Mouse (Mus musculus) heart, adult 2 months (tissue): ENCODE results near the gene Trmt1. TPM values are rescaled to one million over a fixed set of nuclear protein-coding genes. Genes with fewer than 3 reads are reported as not detected.

Experiments
- DNase-seq, 2 experiments: peaks; one replicate each; pipeline ENCODE4 v3.0.0; 2021
- H3K27ac ChIP-seq: fragments of 200-600 bp; 2 replicates; pipeline ENCODE4 v1.8.1; 2022
- H3K27me3 ChIP-seq: fragments of 200-500 bp; 2 replicates; pipeline ENCODE4 v1.6.1; 2012; ENCODE audit warnings: mild to moderate bottlenecking, low read length, inconsistent platforms, mixed read lengths; ENCODE audit not compliant: control insufficient read depth, insufficient read depth
- H3K36me3 ChIP-seq: fragments of 200-500 bp; 2 replicates; pipeline ENCODE4 v1.6.1; 2012; ENCODE audit warnings: low read length, inconsistent platforms; ENCODE audit not compliant: control insufficient read depth, insufficient read depth
- H3K4me1 ChIP-seq: fragments of 200-500 bp; 2 replicates; pipeline ENCODE4 v1.6.1; 2011; ENCODE audit warnings: low read length; ENCODE audit not compliant: control insufficient read depth, insufficient read depth
- H3K4me3 ChIP-seq: fragments of 200-600 bp; 2 replicates; pipeline ENCODE4 v1.8.1; 2022
- H3K79me2 ChIP-seq: fragments of 200-500 bp; replicated peaks from 2 replicates; pipeline ENCODE4 v1.6.1; 2012; ENCODE audit warnings: mild to moderate bottlenecking, inconsistent platforms, low read length, moderate library complexity, mixed read lengths; ENCODE audit not compliant: control insufficient read depth, insufficient read depth
- H3K9ac ChIP-seq: fragments of 200-500 bp; 2 replicates; pipeline ENCODE4 v1.6.1; 2012; ENCODE audit warnings: low read depth, mild to moderate bottlenecking, control low read depth, inconsistent platforms, low read length, mixed read lengths
- CTCF ChIP-seq: fragments of 200-600 bp; IDR thresholded peaks from 2 replicates; pipeline ENCODE4 v1.8.1; 2022; ENCODE audit warnings: antibody characterized with exemption, mild to moderate bottlenecking, moderate library complexity
- EP300 ChIP-seq: fragments of 200-500 bp; IDR thresholded peaks from 2 replicates; pipeline ENCODE4 v1.6.1; 2011; ENCODE audit warnings: low read depth, low read length, control low read depth; ENCODE audit not compliant: insufficient read depth
- POLR2A ChIP-seq: fragments of 200-500 bp; IDR thresholded peaks from 2 replicates; pipeline ENCODE4 v1.6.1; 2011; ENCODE audit warnings: mild to moderate bottlenecking, low read depth, low read length, control low read depth; ENCODE audit not compliant: insufficient read depth
- WGBS: fragments of 180-500 bp; shearing (Covaris S2); methylation state at CpG from one replicate; pipeline ENCODE4 v1.1.7; 2018; 5-methylcytosine and 5-hydroxymethylcytosine counted together
- intact Hi-C: fragments of 180-260 bp; cut with DNase I; formaldehyde crosslinking; loops from one replicate; pipeline ENCODE4 v1.15.1; 2025
- polyA plus RNA-seq: library from polyadenylated mRNA; depleted of rRNA; stranded (reverse); fragments of >200 nt; gene quantifications from 2 replicates; pipeline ENCODE4 v1.2.3, GENCODE M21; 2012
- total RNA-seq, 2 experiments: library from RNA; stranded (reverse); gene quantifications; 2 replicates each; pipeline ENCODE4 v1.2.3; 2021

Gene Trmt1
- total and polyA plus RNA-seq, 3 experiments: 32.0 to 50.8 (median 37.4) TPM

- Histone ChIP-seq H3K9ac (no peak overlapping the region), H3K4me1 (peaks cover 2% of the 10 kb centered on the region), H3K27me3 (no peaks in the 10 kb centered on the region), H3K79me2 (no peaks in the 10 kb centered on the region), H3K27ac (peak overlapping the region; percentile 97), H3K4me3 (no peak overlapping the region), H3K36me3 (no peaks in the 10 kb centered on the region)
- TF ChIP-seq EP300: no peak
- no peak for TF ChIP-seq CTCF
- no peak for TF ChIP-seq POLR2A
- intact Hi-C loops: loop anchor here (5.0 kb wide), 1 partner anchor 425 kb away; the partner anchor contains the start of genes Man2b1, Wdr83 and Wdr83os
- no peak for DNase-seq
Observed at GRCm38 (mm10) chr8:84657203-84657602, 28.9 kb upstream of the Trmt1 start.

- peak overlapping the region; percentile 97 for H3K27ac ChIP-seq
- no peak overlapping the region for H3K9ac ChIP-seq
- intact Hi-C loops: loop anchor here (5.0 kb wide), 1 partner anchor 425 kb away; the partner anchor contains the start of genes Man2b1, Wdr83 and Wdr83os
- no peaks in the 10 kb centered on the region for H3K79me2 ChIP-seq
- H3K36me3 ChIP-seq: no peaks in the 10 kb centered on the region
- 83% methylated on average over 4 of the region's 4 CpGs for WGBS
- H3K27me3 ChIP-seq: no peaks in the 10 kb centered on the region
- no peak overlapping the region for H3K4me3 ChIP-seq
- DNase-seq: no peak
- peaks cover 2% of the 10 kb centered on the region for H3K4me1 ChIP-seq
- TF ChIP-seq CTCF: no peak
- no peak for TF ChIP-seq EP300
- no peak for TF ChIP-seq POLR2A
Observed at GRCm38 (mm10) chr8:84657680-84658079, 28.4 kb upstream of the Trmt1 start.

GRCm38 (mm10) chr8:84658951-84659350 lies 27.2 kb upstream of the Trmt1 start:
- WGBS: 46% methylated on average over 1 of the region's 1 CpGs
- no peak for TF ChIP-seq CTCF
- TF ChIP-seq EP300: no peak
- no peak for TF ChIP-seq POLR2A
- no peaks in the 10 kb centered on the region for H3K27me3 ChIP-seq
- H3K9ac ChIP-seq: no peak overlapping the region
- no peaks in the 10 kb centered on the region for H3K79me2 ChIP-seq
- peak overlapping the region; percentile 96 for H3K27ac ChIP-seq
- no peak for DNase-seq
- intact Hi-C loops: loop anchor here (5.0 kb wide), 1 partner anchor 423 kb away; the partner anchor contains the start of genes Man2b1, Wdr83 and Wdr83os
- peaks cover 2% of the 10 kb centered on the region for H3K4me1 ChIP-seq
- H3K4me3 ChIP-seq: no peak overlapping the region
- H3K36me3 ChIP-seq: no peaks in the 10 kb centered on the region

- intact Hi-C loops: loop anchor here (1.0 to 5.0 kb wide), 3 partner anchors 21 to 422 kb away; partner anchors contain the start of genes Lyl1, Man2b1, Wdr83 and Wdr83os
- Histone ChIP-seq H3K79me2 (no peaks in the 10 kb centered on the region), H3K9ac (peak overlapping the region; percentile 51), H3K27me3 (no peaks in the 10 kb centered on the region), H3K36me3 (no peaks in the 10 kb centered on the region), H3K27ac (peak overlapping the region; percentile 96), H3K4me1 (peaks cover 1% of the 10 kb centered on the region; the same call in 1 of the 2 replicates), H3K4me3 (peak overlapping the region; percentile 87)
- DNase-seq: peak; percentile 80 to 86
- WGBS: 13% methylated on average over 33 of the region's 33 CpGs
- peak; percentile 84 for TF ChIP-seq EP300
- TF ChIP-seq CTCF: no peak
- peak; percentile 65 for TF ChIP-seq POLR2A
Observed at GRCm38 (mm10) chr8:84659936-84660818, 25.9 kb upstream of the Trmt1 start.

GRCm38 (mm10) chr8:84660819-84661457 lies 25.2 kb upstream of the Trmt1 start:
- Histone ChIP-seq H3K27ac (peak overlapping the region; percentile 96), H3K4me3 (peak overlapping the region; percentile 87), H3K27me3 (no peaks in the 10 kb centered on the region), H3K4me1 (peaks cover 1% of the 10 kb centered on the region; the same call in 1 of the 2 replicates), H3K79me2 (no peaks in the 10 kb centered on the region), H3K9ac (peak overlapping the region; percentile 93), H3K36me3 (no peaks in the 10 kb centered on the region)
- intact Hi-C loops: loop anchor here (1.0 to 2.0 kb wide), 2 partner anchors 22 to 40 kb away; partner anchors contain the start of gene Lyl1
- TF ChIP-seq EP300 (no peak), POLR2A (no peak; the same call in 1 of the 2 replicates), CTCF (no peak)
- 14% methylated on average over 20 of the region's 20 CpGs for WGBS
- peak; percentile 60 to 66 for DNase-seq
